Mouse (Mus musculus): ENCODE data around the gene Galnt16.

DNA sequence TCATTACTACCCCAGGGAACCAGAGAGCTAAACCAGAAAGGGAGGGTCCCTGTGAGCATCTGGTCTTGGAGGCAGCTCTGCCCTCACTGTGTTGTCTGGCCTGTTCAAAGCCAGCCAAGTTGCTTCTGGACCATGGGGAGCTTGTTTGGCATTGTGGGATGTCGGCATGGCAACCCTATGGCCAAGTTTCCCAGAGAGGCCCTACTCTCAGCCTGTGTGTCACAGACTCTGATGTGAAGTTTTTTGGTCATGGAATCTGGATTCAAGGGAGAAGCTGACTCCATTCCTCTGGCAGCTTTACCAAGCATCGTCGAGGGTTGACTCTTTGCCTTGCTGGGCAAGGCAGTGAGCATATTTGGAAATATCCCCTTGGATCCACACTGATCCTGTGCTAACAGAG, 3.9 kb downstream of the Galnt16 start:
- TF ChIP-seq MEF2A (IDR thresholded peaks at IDR 0.05; ENCODE audit: extremely low read depth, insufficient replicate concordance, low read depth, low read length, poor library complexity, severe bottlenecking) (no peak), MAZ (IDR thresholded peaks at IDR 0.05; ENCODE audit: low read depth, low read length) (no peak), CTCF (IDR thresholded peaks at IDR 0.05 in 2 of 3, conservative IDR thresholded peaks at IDR 0.05 in 1 of 3; ENCODE audit: control insufficient read depth in 1 of 3, insufficient read depth in 1 of 3, low read depth in 2 of 3, low read length in 3 of 3, poor library complexity in 1 of 3, severe bottlenecking in 1 of 3) (no peak), ETS1 (IDR thresholded peaks at IDR 0.05; ENCODE audit: low read depth, low read length) (no peak)
